Mouse (Mus musculus) 416B (cell line): ENCODE data around the gene Ykt6.

Experiments
- DNase-seq: peaks from one replicate; pipeline ENCODE4 v3.0.0; 2011; ENCODE audit warnings: low read depth

Gene Ykt6

GRCm38 (mm10) chr11:5949586-5950352 is 5.7 kb upstream of the Ykt6 start, which contains the start of gene Gck:
TSS of gene Gck (minus strand) at chr11:5950081.
- peak; percentile 85 for DNase-seq

GRCm38 (mm10) chr11:5952501-5952900 is 3.0 kb upstream of the Ykt6 start:
- no peak for DNase-seq

GRCm38 (mm10) chr11:5953130-5953765 is 2.2 kb upstream of the Ykt6 start:
- peak; percentile 79 for DNase-seq

- no peak for DNase-seq
Observed at GRCm38 (mm10) chr11:5954435-5954834, 1.1 kb upstream of the Ykt6 start.

- peak; percentile 74 for DNase-seq
Observed at GRCm38 (mm10) chr11:5954965-5955504, 458 bp upstream of the Ykt6 start.

- no peak for DNase-seq
Observed at GRCm38 (mm10) chr11:5960051-5960450, 4.6 kb downstream of the Ykt6 start.

GRCm38 (mm10) chr11:5965865-5966264 is 10.4 kb downstream of the Ykt6 start:
- no peak for DNase-seq

- no peak for DNase-seq
Observed at GRCm38 (mm10) chr11:5966751-5967150, 11.3 kb downstream of the Ykt6 start.

- DNase-seq: no peak
Observed at GRCm38 (mm10) chr11:5968223-5968622, 12.7 kb downstream of the Ykt6 start.

GRCm38 (mm10) chr11:5971202-5971601 is 15.7 kb downstream of the Ykt6 start:
- DNase-seq: no peak

GRCm38 (mm10) chr11:5973151-5973550 is 17.7 kb downstream of the Ykt6 start:
- no peak for DNase-seq

- no peak for DNase-seq
Observed at GRCm38 (mm10) chr11:5974053-5974452, 18.6 kb downstream of the Ykt6 start.

GRCm38 (mm10) chr11:5975068-5975467 is 19.6 kb downstream of the Ykt6 start:
- DNase-seq: no peak

- DNase-seq: no peak
Observed at GRCm38 (mm10) chr11:5976106-5976505, 20.6 kb downstream of the Ykt6 start.

- no peak for DNase-seq
Observed at GRCm38 (mm10) chr11:5979088-5979487, 23.6 kb downstream of the Ykt6 start.

GRCm38 (mm10) chr11:5980108-5980507 is 24.6 kb downstream of the Ykt6 start:
- DNase-seq: no peak

GRCm38 (mm10) chr11:5980561-5980960 is 25.1 kb downstream of the Ykt6 start:
- no peak for DNase-seq

GRCm38 (mm10) chr11:5981323-5981722 is 25.8 kb downstream of the Ykt6 start:
- DNase-seq: no peak

GRCm38 (mm10) chr11:5983629-5984028 is 28.1 kb downstream of the Ykt6 start:
- no peak for DNase-seq

- no peak for DNase-seq
Observed at GRCm38 (mm10) chr11:5988126-5988525, 32.6 kb downstream of the Ykt6 start.

- no peak for DNase-seq
Observed at GRCm38 (mm10) chr11:5989954-5990593, 34.6 kb downstream of the Ykt6 start.

GRCm38 (mm10) chr11:5990910-5991309 is 35.4 kb downstream of the Ykt6 start:
- DNase-seq: peak; percentile 77

- DNase-seq: no peak
Observed at GRCm38 (mm10) chr11:5994212-5994611, 38.7 kb downstream of the Ykt6 start.
